Mouse (Mus musculus) thymus, postnatal 14 days (tissue): ENCODE data around the gene Gm8720.
"Not testable (repeated sequence)": the region's sequence is repeated elsewhere in the genome, so short reads cannot be mapped to it uniquely, and the experiment has no call there.

Experiments
- DNase-seq: peaks from one replicate; pipeline ENCODE4 v3.0.0; 2021

Gm8720 gene

DNA sequence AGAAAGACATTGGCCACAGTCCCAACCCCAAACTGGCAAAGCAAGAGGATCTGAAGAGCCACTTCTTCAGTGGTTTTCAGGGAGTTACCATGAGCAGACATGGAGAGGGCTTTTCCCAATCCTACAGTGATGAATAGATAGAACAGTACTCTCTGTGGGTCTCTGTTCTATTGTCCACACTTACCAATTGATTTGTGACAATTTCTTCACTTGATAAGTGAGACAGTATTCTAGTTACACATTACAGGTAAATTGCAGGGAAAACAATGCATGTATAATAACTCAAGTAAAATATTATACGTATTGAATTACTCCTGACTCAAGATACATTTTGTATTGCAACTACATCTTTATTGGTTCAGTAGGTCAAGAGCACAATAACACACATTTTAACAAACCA is at the start of gene Gm8720:
Gm8720 (minus strand) TSS at position 101 of the 400 bp plus-strand sequence.
- DNase-seq, result not testable (repeated sequence)

DNA sequence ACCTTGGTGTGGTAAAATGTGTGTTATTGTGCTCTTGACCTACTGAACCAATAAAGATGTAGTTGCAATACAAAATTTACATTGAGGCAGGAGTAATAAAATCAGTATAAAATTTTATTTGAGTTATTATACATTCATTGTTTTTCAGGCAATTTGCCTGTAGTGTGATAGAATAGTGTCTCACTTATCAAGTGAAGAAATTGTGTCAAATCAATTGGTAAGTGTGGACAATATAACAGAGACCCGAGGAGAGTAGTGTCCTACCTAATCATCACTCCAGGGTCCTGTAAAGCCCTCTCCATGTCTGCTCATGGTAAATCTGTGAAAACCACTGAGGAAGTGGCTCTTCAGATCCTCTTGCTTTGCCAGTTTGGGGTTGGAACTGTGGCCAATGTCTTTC is 12.0 kb downstream of the Gm8720 start, which contains the start of gene Vmn1r163:
Vmn1r163 (plus strand) TSS at position 301 of the 400 bp plus-strand sequence.
- not testable (repeated sequence) for DNase-seq

DNA sequence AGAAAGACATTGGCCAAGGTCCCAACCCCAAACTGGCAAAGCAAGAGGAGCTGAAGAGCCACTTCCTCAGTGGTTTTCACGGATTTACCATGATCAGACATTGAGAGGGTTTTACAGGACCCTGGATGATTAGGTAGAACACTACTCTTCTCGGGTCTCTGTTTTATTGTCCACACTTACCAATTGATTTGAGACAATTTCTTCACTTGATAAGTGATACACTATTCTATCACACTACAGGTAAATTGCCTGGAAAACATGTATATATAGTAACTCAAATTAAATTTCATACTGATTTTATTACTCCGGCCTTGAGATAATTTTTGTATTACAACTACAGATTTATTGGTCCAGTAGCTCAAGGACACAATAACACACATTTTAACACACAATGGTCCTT is 47.4 kb downstream of the Gm8720 start, which contains the start of gene Gm4216:
Gm4216 (minus strand) TSS at position 101 of the 400 bp plus-strand sequence.
- DNase-seq, result not testable (repeated sequence)
